Mouse (Mus musculus) right cerebral cortex, postnatal 14 days (tissue): ENCODE data around the gene Shq1.

Experiments used
- DNase-seq: peaks from one replicate; pipeline ENCODE4 v3.0.0; 2022

The Shq1 gene

DNA sequence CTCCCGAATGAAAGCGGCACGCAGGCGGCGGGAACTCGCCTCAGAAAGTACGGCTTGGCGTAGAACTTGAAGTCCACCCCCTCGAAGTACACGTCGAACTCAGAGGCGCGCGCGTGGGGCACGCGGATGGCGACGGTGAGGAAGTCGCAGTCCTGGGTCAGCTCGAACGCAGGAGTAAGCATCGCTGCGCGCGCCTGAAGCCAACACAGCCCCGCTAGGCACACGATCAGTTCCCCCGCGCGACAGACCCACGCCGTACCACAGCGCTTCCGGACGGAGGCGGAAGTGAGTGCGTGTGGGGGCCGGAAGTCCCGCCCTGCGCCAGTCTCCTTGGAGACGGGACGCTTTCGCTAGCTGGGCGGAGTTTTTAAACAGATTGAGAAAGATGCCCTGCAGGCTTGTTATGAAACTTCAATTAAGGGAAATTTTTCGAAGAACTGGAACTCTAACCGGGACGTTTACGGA lies at the start of gene Shq1:
TSS of gene Shq1 (minus strand) at position 278 of the 465 bp plus-strand sequence.
- peak; percentile 86 for DNase-seq

DNA sequence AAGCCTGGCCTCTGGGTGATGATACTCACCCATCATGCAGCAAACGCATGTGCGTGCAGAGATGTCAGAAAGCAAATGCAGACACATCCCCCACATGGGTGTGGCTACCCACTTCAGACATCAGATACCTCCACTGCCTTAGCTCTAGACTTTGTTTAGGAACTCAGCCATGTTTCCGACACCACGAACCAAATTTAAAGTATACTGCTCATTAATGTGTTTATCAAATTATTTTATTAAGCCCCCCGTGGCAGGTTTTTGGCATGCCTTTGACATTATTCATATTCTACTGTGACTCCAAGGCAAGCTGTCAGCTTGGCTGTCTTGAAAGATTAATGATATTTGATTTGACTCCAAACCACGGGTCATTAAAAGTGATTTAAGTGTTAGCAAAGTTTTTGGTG lies 49.1 kb upstream of the Shq1 start:
- no peak for DNase-seq

DNA sequence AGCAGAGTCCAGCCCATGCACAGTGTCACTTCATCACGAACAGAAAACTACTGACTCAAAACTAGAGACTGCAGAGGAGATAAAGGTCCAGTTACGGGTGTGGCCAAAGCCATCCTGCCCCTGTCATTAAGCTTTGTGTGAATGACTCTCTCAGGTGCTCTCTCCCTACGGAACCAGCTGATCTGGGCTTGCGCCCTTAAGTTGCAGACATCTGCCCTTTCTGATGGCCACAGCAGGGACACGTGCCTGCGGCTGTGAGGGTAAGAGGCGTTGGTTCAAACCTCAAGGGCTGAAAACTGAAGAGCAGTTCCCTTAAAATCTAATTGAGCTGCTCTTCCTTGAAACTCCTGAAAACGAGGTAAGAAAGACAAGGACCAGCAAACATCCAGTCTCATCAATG lies 45.9 kb upstream of the Shq1 start:
- no peak for DNase-seq

DNA sequence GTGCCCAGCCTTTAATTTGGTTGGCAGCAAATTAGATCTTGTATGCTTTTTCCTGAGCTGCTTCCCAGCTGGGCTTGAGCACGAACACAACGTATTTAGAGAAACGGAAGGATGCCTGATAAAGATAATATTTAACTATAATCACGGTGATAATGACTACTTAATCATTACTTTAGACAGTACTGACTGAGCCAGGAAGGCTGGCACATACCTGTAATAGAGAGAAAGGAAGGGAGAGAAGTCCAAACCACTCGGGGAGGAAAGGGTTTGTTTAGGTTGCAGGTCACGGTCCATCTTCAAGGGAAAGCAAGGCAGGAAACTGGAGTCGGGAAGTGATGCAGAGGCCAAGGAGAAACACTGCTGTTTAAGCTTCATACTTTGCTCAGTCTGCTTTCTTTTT lies 45.2 kb upstream of the Shq1 start:
- DNase-seq: no peak

DNA sequence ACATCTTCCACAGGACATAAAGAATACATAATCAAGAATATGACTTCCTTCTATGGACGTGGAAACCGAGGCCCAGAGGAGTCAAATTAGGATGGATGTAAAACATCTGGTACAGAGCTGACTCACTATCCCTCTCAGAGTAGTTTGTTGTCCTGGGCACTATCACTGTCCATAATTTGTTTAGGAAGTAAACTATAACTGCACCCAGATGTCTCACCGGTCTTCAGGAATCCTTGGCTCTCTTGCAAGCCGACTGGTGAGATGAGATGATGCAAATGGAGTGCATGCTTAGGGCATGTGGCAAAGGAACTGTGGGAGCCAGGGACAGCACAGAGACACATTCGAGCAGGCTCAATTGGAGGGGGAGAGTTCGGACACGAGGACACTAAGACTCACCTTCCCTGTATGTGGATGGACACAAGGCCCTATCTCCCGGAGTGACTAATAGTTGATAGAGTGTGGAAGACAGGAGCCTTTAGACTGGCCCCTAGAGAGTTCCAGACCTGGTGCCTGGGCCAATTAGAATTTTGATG lies 44.4 kb upstream of the Shq1 start:
- no peak for DNase-seq

DNA sequence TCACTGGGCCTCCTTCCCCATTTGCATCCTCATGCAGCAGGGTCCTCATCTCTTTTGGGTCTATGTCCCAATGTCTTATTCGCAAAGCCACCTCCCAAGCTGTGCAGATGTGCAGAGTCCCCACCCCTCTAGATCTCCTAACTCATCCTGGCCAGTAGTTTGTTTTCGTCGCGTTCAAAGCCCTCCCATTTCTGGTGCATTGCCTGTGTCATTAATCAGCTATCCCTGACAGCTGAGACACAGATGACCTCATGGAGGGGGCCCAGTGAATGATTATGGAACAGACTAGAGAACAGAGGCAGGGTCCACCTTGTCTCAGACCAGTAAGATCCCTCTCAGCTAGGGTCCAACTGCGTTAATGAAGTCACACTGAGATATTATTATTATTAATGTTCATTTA lies 39.9 kb upstream of the Shq1 start:
- DNase-seq: no peak

DNA sequence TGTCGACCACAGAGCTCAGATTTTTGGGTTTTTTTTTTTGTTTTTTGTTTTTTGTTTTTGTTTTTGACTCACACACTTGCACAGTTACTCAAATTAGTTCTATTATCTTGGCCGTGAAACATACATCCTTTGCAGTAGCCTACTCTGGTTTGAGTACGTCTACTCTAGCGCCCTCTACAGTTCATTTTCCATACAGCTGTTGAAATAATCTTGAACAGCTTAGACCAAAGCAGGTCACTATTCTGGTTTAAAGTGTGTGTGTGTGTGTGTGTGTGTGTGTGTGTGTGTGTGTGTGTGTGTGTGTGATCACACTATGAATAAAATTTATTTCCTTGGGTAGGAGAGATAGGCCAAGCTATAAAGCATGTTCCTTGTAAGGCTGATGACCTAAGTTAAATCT lies 39.2 kb upstream of the Shq1 start:
- no peak for DNase-seq

DNA sequence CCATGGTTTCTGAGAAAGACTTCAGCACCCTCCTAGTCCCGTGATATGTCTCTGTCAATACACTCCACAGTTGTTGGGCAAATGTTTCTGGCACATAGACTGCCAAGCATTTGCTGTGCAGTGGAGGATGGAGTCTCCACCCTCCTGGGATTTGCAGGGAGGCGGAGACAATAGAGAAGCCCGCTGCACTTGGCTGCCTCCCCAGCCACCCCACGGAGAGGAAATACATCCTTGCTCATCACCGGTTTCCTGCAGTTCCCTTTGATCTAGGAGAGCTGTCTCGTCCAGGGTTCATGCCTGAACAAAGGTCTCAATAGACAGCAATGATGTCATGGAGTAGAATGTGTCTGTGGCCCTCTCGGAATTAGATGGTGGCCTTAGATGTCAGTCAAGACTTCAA lies 38.5 kb upstream of the Shq1 start:
- DNase-seq: peak; percentile 30

DNA sequence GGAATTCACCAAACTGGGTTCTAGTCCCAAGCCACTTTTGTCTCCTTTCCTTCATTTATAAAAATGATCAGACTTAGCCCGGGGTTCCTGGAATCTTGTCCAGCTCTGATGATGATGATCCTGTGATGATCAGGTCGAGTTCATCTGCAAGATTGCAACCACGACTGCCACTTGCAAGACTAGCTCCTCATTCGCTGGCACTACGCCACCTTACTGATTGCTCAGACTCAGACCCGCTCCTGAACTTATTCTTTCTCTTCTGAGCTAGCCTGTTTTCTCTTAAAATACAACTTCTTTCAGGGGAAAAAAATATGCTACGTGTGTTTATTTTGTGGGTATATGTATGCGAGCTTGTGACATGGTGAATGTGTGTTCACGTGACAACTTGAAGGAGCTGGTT lies 38.0 kb upstream of the Shq1 start:
- DNase-seq: no peak

DNA sequence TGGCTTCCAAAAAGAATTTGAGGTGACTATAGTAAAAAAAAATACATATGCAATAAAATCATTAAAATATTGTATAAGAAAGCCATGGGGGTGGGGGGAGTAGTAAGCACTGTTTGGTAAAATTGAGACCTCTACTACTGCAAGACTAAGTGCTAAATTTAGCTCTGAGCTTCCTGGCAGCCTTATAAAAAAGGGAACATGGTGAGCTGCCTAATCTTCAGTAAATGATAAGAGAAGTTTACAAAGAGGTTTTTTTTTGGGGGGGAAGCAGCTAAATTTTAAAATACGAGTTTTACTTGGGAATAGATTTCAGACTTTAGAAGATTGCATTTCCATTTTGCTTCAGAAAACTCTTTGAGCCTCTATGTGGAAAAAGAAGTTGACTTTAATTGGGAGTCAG lies 37.3 kb upstream of the Shq1 start:
- DNase-seq: no peak

DNA sequence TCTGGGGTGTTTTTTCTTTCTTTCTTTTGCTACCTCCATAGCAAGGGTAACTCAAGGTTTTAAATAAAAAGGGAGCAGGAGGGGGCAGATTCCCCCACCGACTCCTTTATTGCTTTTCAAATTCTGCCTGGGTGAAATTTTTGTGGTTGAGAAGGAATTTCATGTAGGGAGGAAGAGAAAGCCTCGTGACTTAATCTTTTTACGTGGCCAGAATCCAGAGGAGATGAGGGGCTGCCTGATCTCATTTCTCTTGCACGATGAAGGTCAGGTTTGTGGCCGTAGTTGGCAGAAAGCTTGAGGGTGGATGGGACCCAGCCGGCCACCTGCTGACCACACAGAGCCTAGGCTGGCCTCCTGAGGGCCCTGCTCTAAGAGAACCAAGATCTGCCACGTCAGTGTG lies 36.6 kb upstream of the Shq1 start:
- no peak for DNase-seq

DNA sequence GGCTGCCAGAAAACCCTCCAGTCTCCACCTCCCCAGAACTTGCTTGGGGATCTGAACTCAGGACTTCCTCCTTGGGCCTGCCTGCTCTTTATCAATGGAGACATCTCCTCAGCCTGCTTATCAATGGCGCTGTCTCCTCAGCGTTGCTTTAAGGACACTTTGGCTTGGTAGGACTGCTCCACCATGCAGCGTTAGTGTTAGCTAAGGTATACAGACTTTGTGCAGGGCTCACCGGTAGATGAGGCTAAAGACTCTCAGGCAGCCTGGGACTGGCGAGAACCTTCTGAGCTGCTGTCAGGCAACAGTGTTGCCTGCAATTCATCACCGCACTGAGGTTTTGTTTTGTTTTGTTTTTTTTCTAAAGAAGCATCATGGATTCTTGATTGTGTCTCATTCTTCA lies 35.9 kb upstream of the Shq1 start:
- no peak for DNase-seq

DNA sequence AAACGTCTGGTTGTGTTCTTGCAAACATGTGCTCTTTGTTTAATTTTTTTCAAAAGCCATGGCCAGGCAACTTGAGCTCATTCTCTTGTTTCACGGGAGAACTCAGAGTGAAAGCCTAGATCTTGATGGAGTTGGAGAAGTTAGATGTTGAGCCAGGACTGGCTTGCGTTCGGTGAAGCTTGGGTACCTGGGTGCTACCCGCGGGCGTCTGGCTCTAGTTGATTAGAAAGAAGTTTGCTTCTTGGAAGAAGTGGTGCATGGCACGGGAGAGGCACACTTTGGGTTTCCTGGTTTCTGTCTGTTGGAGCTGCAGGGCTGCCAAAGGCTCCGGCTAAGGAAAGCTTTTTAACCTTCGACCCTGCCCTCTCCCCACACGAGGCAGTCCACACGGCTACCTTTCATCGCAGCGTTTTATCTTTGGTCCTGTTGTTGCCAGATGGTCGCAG lies 34.4 kb upstream of the Shq1 start:
- no peak for DNase-seq

DNA sequence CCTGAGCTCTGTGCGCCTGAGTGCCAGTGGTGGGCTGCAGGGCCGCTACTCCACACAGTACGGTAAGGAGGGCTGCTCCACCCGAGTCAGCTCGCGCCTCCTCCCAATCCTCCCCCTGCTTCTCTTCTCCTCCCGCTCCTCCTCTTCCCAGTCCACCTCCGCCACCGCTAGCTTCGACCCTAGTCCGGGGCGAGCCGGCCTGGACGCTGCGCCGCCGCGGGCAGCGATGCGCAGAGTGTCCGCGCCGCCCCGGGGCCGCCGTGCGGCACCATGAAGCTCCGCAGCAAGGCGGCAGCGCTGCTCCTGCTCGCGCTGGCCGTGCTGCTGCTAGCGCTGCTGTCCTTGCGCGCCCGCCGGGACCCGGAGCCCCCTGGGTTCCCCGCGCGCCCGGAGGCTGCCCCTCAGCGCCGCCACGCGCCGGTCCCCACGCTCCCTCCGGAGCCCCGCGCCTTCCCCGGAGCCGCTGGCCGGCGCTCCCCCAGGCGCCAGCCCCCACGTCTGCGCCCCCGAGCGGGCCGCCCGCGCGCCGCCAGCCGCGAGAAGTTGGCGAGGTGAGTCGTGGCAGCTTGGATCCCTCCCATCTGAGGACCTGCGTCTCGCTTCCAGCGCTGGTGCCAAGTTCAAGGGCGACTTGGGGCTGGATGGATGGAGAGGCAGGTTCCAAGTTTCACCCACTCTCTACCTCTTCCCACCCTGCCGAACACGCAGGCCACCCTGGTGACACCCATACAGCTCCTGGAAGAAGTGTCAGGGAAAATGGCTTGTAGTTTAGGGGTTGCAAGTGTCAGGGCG lies 33.8 kb upstream of the Shq1 start, which contains the start of gene Gxylt2:
TSS of gene Gxylt2 (plus strand) at position 161 of the 792 bp plus-strand sequence.
- DNase-seq: peak; percentile 33

DNA sequence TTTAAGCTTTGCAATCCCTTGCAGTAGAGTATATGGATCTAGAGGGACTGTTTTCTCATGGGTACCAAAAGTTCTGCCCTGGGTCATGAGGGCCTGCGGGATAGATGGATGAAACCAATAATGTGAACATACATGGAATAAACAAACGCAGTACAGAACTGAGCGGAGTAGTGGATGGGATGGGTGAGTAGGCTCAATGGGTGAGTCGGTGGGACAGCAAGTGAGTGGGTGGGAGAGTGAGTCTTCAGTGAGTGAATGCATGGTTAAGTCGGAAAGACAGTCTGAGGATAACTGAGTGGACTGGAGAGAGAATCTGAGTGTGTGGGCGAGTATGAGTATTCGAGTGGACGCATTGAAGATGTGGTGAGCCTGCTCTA lies 33.2 kb upstream of the Shq1 start:
- DNase-seq: no peak

DNA sequence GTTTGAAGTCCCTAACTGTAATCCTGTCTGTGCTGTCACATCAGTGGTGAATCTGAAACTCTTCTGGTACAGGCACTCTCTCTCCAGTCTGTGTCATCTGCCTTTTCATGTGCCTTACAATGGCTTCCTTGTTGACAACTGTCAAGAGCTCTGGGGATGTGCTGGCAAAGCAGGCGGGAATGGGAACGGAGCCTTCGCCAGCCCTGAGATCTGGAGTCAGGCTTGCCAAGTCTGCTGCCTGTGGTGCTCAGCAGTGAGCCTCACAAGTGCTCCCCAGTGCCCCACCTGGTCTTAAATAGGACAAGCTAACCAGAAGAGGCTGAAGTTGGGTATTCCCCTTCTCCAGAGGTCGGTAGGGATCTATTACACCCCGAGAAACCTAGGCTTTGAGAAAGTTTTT lies 29.8 kb upstream of the Shq1 start:
- DNase-seq: no peak

DNA sequence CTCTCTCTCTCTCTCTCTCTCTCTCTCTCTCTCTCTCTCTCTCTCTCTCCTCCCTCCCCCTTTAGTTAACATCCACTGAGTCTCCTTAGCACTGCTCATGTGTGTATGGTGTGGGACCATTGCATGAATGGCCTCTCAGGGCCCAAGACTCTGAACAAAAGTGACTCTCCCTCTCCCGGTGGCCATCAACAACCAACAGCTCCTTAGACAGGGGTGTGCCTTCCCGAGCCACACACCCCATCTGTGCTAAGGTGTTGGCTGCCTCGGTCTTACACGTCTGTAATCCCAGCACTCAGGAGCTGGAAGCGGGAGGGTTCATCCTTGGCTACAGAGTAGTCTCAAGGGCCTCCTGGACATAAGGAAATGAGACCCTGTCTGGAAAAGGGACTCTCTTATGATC lies 29.0 kb upstream of the Shq1 start:
- no peak for DNase-seq

DNA sequence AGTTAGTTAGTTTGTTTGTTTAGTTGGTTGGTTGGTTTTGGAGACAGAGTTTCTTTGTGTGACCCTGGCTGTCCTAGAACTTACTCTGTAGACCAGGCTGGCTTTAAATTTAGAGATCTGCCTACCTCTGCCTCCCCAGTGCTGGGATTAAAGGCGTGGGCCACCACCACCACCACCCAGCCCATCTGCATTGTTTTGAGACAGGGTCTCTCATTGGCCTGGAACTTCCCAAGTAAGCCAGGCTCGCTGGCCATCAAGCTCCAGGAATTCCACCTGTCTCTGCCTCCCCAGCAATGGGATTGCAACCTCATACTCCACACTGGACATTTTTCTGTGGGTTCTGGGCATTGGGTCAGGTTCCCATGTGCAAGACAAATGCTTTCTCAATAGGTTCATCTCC lies 15.4 kb upstream of the Shq1 start:
- DNase-seq: no peak

DNA sequence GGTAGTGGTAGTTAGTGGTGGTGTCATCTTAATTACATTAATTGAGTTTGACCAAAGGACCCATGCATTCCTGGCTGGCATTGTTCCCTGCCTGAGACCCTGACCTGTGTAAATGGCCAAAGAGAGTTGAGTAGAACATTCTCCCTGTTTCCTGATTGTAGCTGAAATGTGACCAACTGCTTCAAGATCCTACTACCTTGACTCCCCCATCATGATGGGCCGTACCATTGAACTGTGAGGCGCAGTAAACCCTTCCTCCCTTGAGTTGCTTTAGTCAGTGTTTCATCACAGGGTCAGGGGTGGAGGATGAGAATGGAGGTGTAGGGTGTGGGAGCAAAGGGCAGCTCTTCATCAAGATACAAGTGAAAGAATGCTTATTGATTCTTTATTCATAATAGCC lies 7.7 kb upstream of the Shq1 start:
- DNase-seq: no peak

DNA sequence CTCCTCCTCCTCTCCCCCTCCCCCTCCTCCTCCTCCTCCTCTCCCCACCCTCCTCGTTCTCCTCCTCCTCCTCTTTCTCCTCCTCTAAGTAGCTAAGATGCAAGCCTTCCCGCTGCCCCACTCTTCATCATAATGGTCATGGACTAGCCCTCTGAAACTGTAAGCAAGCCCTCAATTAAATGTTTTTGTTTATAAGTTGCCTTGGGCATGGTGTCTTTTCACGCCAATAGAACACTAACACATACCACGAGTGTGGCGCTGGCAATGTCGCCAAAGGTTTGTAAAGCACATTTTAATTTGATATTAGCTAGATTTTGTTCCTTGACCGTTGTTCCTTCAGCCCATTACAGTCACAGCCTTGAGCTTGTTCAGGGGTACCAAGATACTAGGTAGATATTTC lies 5.5 kb upstream of the Shq1 start:
- no peak for DNase-seq

DNA sequence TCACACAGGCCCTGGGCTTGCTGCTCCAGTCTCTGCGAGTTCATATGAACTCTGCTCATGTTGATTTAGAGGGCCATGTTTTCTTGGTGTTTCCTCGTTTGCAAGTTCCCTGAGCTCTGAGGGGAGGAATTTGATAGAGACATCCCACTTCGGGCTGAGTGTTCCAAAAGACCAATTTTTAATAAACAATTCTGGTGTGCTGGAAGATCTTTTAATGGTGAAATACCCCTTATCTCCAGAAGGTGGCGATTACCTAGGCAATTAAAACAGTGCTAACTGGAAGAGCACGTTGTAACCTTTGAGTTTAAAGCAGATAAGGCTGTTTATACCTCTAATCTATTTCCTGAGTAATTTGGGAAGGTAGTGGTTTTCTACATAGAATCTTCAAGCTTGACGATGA lies 4.0 kb upstream of the Shq1 start:
- DNase-seq: no peak

DNA sequence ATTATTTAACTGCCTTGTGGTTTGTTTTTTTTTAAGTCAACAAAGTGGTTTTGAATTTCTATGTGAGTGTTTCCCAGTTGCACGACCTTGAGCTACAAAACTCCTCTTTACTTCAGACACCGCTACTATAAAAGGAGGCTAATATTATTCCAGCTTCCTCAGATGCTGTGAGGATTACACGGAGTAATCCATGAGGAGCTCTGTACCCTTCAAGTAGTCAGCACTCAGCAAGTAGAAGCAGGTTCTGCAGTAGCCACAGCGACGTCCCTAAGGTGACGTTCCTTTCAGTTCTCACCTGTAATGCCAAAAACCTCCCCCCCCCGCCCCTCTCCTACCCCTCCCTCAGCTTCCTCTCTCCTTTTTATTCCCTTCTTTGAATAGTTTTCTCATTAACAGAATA lies 444 bp upstream of the Shq1 start:
- DNase-seq: no peak

DNA sequence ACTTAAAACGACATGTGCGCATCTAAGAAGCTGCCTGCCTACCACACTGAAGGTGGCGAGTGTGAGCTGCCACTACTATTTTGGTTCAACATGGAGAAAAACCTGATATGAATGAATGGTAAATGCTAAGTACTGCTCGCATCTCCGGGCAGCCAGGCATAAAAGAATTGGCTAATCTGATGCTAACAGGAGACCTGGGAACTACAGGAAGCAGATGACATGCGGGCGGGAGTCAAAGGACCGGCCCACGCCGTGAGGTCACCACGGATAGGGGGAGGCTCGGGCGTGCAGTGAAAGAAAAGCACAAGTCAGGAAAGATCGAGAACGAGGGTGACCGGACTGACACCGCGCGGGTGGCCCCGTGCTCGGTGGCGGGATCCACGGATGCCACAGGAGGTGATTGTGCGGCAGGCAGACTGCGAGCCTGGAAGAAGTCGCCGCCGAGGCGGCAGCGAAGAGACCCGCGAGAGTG lies 551 bp downstream of the Shq1 start:
- DNase-seq: peak; percentile 24

DNA sequence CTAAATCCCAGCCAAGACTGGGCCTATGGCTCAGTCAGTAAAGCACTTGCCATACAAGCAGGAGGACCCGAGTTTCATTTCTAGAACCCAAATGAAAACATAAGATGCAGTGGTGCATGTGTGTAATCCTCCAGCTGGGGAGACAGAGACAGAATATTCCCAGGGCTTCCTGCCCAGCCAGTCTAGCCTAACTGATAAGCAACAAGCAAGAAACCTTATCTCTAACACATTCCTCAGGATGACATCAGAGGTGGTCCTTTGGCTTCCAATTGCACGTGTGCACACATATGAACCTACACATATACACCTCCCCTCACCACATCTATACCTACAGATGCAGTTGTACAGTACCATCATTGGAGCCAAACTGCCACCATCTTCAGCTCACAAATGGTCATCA lies 2.1 kb downstream of the Shq1 start:
- no peak for DNase-seq

DNA sequence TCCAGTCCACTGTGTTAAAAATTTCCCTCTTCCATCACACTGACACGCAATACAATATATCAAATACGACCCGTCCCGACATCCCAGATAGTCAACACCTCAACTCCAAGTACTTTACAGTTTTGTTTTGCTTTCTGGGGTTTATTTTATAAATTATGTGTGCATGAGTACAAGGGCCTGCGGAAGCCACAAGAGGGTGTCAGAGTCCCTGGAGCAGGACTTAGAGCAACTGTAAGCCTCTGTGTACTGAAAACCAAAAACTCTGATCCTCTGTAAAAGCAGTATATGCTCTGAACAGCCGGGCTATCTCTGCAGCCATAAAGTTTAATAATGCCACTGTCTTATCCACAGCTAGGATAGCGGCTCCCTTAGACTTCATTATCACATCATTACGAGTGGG lies 3.3 kb downstream of the Shq1 start:
- no peak for DNase-seq
